Mouse (Mus musculus) testis, postnatal 14 days (tissue): ENCODE results near the gene Gm9758.
"Not testable (repeated sequence)": the region's sequence is repeated elsewhere in the genome, so short reads cannot be mapped to it uniquely, and the experiment has no call there.

Experiments used
- DNase-seq: peaks from one replicate; pipeline ENCODE4 v3.0.0; 2021; ENCODE audit warnings: low spot score

Gene Gm9758

DNA sequence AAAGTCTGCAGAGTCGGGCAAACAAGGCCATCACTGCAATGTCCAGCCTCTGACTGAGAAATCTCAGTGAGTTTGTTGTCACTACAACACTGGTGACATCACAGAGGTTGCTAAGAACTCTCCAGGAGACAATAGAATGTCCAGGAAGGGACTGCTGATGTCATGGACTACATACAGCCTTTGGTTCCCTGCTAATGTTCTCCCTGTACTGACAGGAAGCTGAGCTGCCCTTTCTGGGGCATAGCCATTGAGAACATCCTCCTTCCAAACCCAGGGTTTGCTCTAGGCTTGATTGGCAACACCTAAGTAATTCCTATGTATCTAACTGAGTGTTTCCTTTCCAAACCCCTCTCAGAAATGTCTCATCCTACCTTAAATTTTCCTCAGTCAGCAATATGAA lies at the start of gene Gm9758:
Gene Gm9758 (minus strand): TSS at position 101 of the 400 bp plus-strand sequence.
- DNase-seq, result not testable (repeated sequence)

DNA sequence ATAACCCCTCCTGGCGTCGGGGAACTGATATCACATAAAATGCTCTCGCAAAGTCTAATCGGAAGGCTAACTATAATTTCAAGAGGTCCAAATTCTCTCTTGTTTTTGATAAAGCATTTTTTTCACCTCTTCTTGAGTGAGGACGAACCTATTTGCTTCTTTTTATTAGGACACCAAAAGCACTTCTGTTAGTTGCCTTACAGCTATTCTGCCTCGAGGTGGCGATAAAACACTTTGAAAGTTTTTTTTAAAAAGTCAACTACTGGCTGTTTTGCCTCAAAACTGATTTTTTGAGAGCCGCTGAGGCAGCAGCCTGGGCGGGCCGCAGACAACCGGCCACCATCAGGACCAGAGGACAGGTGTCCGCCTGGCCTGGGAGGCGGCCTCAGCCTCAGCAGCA lies 49.1 kb upstream of the Gm9758 start:
- not testable (repeated sequence) for DNase-seq

DNA sequence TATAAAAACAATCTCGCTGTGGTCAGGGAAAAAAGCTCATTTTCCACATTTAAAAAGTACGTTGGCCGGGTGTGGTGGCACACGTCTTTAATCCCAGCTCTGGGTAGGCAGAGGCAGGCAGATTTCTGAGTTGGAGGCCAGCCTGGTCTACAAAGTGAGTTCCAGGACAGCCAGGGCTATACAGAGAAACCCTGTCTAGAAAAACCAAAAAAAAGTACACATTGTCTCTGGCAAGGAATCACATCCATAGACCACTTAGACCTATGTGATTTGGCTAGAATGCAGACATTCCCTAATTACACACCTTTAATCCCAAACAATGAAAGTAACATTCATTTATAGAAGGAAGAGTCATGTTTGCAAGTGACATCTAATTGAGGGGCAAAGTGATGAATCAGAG lies 46.8 kb upstream of the Gm9758 start:
- not testable (repeated sequence) for DNase-seq

DNA sequence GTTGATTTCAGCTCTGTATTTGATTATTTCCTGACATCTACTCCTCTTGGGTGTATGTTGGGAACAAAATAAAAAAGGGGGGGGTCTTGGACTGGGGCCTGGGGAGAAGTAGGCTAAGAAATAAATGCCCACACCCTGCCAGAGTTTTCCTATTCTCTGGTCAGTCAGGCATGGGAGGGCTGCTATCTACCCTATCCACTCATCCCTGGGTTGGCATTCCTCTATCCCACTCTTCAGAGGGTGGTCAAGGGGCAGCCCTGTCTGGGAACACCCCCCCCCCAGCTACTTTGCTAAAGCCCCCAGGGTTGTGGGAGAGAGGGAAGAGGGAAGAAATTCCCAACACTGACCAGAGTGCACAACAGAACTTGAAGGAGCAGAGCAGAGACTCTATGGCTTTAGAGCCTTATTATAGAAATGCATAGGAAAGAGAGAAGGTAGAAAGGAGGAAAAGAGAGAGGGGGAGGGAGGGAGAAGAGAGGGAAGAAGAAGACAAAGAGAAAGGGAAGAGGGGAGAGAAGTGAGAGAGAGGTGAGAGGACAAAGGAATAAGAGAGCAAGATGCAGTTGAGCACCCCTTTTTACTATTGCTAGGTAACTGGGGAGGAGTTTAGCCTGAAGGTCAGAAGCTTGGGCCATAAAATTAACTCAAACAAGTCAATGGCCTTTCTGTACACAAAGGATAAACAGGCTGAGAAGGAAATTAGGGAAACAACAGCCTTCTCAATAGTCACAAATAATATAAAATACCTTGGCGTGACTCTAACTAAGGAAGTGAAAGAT lies 41.4 kb upstream of the Gm9758 start:
- not testable (repeated sequence) for DNase-seq

DNA sequence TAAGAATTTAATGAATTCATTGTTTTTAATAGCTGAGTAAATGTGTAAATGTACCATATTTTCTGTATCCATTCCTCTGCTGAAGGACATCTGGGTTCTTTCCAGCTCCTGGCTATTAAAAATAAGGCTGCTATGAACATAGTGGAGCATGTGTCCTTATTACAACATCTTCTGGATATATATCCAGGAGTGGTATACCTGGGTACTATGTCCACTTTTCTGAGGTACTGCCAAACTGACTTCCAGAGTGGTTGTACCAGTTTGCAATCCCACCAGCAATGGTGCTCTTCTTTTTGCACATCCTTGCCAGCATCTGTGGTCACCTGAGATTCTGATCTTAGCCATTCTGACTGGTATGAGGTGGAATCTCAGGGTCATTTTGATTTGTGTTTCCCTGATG lies 38.9 kb upstream of the Gm9758 start:
- DNase-seq, result not testable (repeated sequence)

DNA sequence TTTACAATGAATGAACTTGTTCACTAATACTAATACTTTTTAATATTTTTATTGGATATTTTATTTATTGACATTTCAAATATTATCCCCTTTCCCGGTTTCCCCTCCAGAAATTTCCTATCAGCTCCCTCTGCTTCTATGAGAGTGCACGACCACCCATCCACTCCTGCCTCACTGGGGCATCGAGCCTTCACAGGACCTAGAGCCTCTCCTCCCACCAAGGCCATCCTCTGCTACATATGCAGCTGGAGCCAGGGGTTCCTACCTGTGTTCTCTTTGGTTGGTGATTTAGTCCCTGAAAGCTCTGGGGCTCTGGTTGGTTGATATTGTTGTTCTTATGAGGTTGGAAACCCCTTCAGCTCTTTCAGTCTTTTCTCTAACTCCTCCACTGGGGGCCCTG lies 38.0 kb upstream of the Gm9758 start:
- not testable (repeated sequence) for DNase-seq

DNA sequence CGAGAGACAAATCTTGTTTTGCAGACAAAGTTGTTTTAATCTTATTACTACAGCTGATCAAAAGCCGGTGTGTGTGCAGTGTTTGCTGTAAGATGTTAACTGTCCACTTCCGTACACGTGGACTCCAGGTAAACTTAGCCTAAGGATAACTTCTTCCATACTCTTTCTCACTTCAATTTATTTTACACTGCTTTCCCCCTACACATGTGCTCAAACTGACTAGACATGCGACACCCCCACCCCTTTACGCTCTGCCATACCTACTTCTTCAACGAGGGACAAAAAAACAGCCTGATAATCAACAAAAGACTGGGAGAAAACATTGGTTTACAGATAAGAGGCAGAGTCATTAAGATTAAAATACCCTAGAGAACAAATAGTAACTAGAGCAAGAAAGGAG lies 37.1 kb upstream of the Gm9758 start:
- DNase-seq, result not testable (repeated sequence)

DNA sequence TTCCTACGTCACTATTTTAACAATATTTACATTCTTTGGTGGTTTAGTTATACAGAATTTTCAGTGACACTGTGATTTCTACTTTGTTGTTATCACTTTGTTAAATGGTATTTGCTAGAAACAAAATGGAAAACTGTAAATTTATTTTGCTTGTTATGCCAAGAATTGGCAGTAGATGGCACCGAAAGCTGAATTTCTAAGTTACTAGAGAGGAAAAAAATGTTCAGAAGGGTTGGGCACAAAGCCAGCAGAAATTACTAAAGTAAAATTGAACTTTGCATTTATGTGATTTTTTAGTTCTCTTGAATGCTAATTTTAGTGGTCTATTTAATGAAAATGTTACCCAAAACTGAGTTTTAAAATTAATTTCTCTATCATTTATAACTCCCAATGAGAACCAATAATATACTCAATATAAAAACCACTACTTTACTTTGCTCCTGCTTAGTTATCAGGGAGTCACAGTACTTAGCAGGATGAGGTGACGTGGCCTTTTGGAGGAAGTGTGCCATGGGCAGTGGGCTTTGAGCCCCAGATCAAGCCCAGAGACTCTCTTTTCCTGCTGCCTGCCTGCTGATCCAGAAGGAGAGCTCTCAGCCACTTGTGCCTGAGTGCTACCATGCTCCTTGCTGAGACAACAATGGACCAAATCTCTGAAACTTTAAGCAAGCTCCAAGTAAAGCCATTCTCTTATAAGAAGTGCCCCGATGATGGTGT lies 32.9 kb upstream of the Gm9758 start:
- DNase-seq, result not testable (repeated sequence)

DNA sequence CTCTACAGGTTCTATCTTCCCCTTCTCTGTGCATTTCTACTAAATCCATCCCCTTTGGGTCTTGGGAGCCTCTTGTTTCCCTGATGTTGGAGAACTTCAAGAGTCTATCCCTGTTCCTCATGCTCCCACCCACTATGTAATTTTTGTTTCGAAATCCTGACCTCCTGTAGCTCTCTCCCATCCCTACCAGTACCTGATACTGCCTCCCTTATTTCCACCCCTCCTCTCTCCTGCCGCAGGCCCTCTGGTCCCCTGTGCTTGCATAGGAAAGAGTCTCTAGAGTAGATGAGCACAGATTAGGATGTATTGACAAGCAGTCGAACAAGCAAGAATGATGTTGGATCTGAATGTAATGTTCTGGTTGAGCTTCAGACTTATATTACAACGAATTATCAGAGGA lies 30.8 kb upstream of the Gm9758 start:
- not testable (repeated sequence) for DNase-seq

DNA sequence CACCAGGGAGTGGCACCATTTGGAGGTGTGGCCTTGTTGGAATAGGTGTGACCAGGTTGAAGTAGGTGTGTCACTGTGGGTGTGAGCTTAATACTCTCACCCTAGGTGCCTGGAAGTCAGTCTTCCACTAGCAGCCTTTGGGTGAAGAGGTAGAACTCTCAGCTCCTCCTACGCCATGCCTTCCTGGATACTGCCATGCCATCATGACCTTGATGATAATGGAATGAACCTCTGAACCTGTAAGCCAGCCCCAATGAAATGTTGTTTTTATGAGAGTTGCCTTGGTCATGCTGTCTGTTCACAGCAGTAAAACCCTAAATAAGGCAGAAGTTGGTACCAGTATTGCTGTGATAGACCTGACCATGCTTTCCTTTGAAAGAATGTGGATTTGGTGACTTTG lies 26.3 kb upstream of the Gm9758 start:
- DNase-seq, result not testable (repeated sequence)

DNA sequence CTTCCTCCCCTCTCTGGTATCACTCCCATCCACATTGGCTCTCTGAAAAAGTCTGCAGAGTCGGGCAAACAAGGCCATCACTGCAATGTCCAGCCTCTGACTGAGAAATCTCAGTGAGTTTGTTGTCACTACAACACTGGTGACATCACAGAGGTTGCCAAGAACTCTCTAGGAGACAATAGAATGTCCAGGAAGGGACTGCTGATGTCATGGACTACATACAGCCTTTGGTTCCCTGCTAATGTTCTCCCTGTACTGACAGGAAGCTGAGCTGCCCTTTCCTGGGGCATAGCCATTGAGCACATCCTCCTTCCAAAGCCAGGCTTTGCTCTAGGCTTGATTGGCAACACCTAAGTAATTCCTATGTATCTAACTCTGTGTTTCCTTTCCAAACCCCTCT lies 23.6 kb upstream of the Gm9758 start, which contains the start of gene Speer4e:
Gene Speer4e (minus strand): TSS at position 101 of the 400 bp plus-strand sequence.
- DNase-seq, result not testable (repeated sequence)

DNA sequence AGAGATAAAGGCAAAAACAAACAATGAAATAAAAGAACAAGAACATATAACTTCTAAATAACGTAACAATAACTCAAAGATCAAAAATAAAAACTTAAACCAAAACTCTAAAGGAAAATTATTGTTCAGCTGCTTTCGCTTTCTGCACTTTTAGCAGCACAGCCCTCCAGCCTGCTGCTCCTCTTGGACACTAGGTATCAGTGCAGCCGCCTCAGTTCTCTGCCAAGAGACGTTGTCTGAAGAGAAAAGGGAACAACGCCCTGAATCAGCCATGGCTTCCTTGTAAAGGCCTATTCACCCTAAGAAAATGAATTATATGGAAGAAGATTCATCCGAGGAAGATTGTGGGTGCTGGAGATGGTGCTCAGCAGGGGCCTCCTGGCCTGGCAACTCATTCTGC lies 19.0 kb upstream of the Gm9758 start:
- not testable (repeated sequence) for DNase-seq

DNA sequence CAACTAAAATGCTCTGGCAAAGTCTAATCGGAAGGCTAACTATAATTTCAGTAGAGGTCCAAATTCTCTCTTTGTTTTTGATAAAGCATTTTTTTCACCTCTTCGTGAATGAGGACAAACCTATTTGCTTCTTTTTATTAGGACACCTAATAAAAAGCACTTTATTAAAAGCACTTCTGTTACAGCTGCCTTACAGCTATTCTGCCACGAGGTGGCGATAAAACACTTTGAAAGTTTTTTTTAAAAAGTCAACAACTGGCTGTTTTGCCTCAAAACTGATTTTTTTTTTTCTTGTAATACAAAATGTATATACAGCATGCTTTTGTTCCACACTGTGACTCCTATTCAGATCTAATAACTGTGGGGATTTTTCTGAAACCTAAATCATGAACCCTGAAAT lies 12.3 kb upstream of the Gm9758 start:
- not testable (repeated sequence) for DNase-seq

DNA sequence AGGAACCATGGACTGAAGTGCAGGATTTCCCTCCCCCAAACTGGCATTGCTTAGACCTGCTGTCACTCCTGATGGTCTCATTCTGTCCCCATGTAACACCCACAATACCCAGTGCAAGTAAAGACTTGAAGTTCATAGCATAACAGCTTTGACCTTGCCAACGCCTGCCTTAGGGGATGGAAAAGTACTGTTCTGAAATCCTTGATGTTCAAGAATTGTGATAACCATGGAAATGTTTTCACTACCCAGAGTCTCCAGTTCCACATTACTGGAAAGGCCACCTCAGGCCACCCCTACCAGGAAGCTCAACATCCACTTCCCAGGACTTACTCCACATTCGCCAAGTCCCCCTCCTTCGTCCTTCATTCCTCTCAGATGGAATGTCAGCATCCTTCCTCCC lies 338 bp downstream of the Gm9758 start:
- not testable (repeated sequence) for DNase-seq

DNA sequence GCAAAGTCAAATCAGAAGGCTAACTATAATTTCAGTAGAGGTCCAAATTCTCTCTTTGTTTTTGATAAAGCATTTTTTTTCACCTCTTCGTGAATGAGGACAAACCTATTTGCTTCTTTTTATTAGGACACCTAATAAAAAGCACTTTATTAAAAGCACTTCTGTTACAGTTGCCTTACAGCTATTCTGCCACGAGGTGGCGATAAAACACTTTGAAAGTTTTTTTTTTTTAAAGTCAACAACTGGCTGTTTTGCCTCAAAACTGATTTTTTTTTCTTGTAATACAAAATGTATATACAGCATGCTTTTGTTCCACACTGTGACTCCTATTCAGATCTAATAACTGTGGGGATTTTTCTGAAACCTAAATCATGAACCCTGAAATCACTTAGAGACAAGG lies 11.2 kb downstream of the Gm9758 start:
- not testable (repeated sequence) for DNase-seq

DNA sequence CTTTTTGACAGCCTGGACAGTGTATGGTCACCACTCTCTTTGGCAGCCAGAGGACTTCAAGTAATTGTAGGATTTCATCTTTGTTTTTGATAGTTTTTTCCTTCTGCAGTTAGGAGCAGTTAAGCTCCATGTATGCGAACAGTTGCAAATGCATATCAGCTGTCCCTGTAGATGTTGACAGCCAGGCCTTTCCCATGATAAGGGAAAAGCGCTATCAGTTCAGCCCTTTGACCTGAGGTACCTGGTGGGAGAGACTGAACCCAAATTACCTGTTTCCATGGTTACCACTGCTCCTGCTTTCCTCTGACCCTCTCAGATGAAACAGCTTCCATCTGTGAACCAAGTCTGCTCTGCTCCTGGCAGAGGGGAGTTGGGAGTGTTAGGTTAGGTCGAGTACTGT lies 22.5 kb downstream of the Gm9758 start:
- DNase-seq, result no peak

DNA sequence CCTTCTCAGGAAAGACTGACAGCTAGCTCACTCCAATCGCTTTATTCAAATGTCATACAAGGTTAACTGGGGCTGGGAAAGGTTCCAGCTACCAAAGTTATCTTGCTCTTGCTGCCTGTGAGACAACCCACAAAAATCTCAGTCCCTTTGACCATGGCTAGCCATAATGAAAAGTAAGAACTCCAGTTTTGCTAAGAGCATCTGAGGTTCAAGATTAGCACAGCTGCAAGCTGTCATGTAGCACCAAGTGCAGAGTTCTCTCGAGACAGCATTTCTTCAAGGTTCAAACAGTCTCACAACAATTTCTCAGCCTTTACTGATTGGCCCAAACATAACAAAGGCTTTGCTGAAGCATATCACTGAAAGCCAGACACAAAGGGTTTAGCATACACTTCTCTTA lies 29.4 kb downstream of the Gm9758 start:
- not testable (repeated sequence) for DNase-seq
